Mouse (Mus musculus) midbrain, embryonic 10.5 days (tissue): ENCODE results near the gene Sdc3. TPM values are rescaled to one million over a fixed set of nuclear protein-coding genes. Genes with fewer than 3 reads are reported as not detected.

Experiments
- DNase-seq: peaks from one replicate; pipeline ENCODE4 v3.0.0-alpha.2; 2017; ENCODE audit warnings: low spot score
- H3K27ac ChIP-seq: fragments of 300-500 bp; sonication (generic); replicated peaks from 2 replicates; pipeline ENCODE4 v1.5.1; 2016; ENCODE audit warnings: mild to moderate bottlenecking
- H3K27me3 ChIP-seq: fragments of 300-500 bp; sonication (generic); 2 replicates; pipeline ENCODE4 v1.6.1; 2016; ENCODE audit warnings: low read depth, mild to moderate bottlenecking; ENCODE audit not compliant: poor library complexity, severe bottlenecking
- H3K36me3 ChIP-seq: fragments of 300-500 bp; sonication (generic); 2 replicates; pipeline ENCODE4 v1.6.1; 2016; ENCODE audit warnings: mild to moderate bottlenecking, moderate library complexity
- H3K4me1 ChIP-seq: fragments of 300-500 bp; sonication (generic); 2 replicates; pipeline ENCODE4 v1.6.1; 2016
- H3K4me3 ChIP-seq: fragments of 300-500 bp; sonication (generic); 2 replicates; pipeline ENCODE4 v1.5.1; 2016; ENCODE audit warnings: mild to moderate bottlenecking, moderate library complexity
- H3K9me3 ChIP-seq: fragments of 300-500 bp; sonication (generic); replicated peaks from 2 replicates; pipeline ENCODE4 v1.6.1; 2016; ENCODE audit warnings: mild to moderate bottlenecking
- WGBS: fragments of 180-500 bp; shearing (Covaris S2); methylation state at CpG from one replicate; pipeline ENCODE4 v1.1.7; 2016; 5-methylcytosine and 5-hydroxymethylcytosine counted together
- polyA plus RNA-seq: library from polyadenylated mRNA; unstranded; fragments of >200 nt; fragmentation: Nextera tagmentation; extraction: Ambion mirVana; gene quantifications from 2 replicates; pipeline ENCODE4 v1.2.1, GENCODE M21; 2016

Gene Sdc3
- polyA plus RNA-seq, 1 experiment from 2014 or later, result 21.3 TPM

- Histone ChIP-seq H3K36me3 (no peaks in the 10 kb centered on the region), H3K27ac (peak overlapping the region; percentile 57), H3K9me3 (no peaks in the 10 kb centered on the region), H3K27me3 (no peaks in the 10 kb centered on the region), H3K4me1 (peaks cover 83% of the 10 kb centered on the region), H3K4me3 (no peak overlapping the region)
- no peak for DNase-seq
- WGBS, result 44% methylated on average over 5 of the region's 5 CpGs
Observed at GRCm38 (mm10) chr4:130809784-130810183, 17.4 kb downstream of the Sdc3 start.

DNA sequence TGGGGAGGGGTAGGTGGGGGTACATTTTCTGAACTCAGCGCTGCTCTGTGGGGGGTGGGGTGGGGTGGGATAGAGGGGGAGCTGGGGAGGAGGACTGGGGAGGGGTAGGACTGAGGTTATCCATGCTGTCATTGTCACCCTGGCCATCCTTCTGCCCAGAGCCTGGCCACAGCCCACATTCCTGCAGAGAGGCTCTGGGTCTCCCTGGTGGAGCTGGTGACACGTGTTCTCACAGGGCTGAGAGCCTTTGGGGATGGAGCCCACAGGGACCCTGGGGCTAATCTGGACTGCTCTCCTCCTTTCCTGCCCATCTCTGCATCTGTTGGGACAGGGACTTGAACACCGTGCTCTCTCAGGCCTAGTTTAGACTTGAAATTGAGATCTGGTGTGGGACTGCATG, 18.5 kb downstream of the Sdc3 start:
- Histone ChIP-seq H3K4me1 (peaks cover 77% of the 10 kb centered on the region), H3K4me3 (no peak overlapping the region), H3K27me3 (no peaks in the 10 kb centered on the region), H3K27ac (peak overlapping the region; percentile 72), H3K36me3 (no peaks in the 10 kb centered on the region), H3K9me3 (no peaks in the 10 kb centered on the region)
- DNase-seq, result peak; percentile 41
- 30% methylated on average over 3 of the region's 3 CpGs for WGBS

DNA sequence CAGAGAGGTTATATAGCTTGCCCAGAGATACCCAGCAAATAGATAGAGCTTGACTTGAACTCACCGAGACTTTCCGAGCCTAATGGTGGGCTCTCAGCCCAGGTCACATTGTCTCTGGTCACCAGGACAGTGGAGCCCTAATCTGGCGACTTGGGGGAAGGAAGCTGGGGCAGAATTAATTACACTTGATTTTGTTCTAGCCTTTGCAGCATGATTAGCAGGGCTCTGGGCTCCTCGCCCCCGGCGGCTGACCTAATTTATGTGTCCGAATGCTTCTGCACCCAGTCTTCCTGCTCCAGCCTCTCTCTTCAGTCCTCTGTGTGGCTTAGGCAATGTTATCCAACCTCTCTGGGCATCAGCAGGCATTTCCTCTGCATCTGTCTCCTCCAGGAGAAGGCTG, 19.0 kb downstream of the Sdc3 start:
- Histone ChIP-seq H3K27ac (peak overlapping the region; percentile 72), H3K27me3 (no peaks in the 10 kb centered on the region), H3K4me1 (peaks cover 74% of the 10 kb centered on the region), H3K9me3 (no peaks in the 10 kb centered on the region), H3K4me3 (no peak overlapping the region), H3K36me3 (no peaks in the 10 kb centered on the region)
- WGBS, result 36% methylated on average over 7 of the region's 7 CpGs
- DNase-seq, result no peak

DNA sequence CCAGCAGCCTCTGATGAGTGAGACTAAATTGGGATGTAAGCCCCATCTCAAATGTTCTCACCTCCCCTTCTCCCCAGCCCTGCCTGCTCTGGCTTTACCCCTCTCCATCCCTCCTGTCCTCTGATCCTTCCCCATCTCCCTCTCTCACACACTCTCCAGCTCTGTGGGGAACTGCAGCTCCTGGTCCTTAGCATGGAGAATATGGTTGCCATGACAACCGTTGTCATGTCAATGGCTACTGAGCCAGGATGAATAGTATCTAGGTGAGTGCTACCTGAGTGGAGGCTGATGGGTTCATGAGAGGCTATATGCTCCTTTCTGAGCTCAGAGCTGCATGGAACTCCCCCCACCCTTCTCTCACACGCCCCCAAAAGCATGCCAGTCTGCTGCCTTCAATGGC, 21.6 kb downstream of the Sdc3 start:
- peak overlapping the region; percentile 63; the same call in 1 of the 2 replicates for H3K27ac ChIP-seq
- WGBS, result 53% methylated on average over 2 of the region's 2 CpGs
- DNase-seq, result no peak
- no peaks in the 10 kb centered on the region for H3K9me3 ChIP-seq
- H3K4me1 ChIP-seq, result peaks cover 64% of the 10 kb centered on the region
- 0 out of 2 replicates have a peak overlapping the region, but pooled peaks have one; percentile 3 for H3K4me3 ChIP-seq
- H3K27me3 ChIP-seq, result no peaks in the 10 kb centered on the region
- H3K36me3 ChIP-seq, result peaks cover 6% of the 10 kb centered on the region

- no peak overlapping the region for H3K4me3 ChIP-seq
- H3K9me3 ChIP-seq, result no peaks in the 10 kb centered on the region
- H3K4me1 ChIP-seq, result peaks cover 55% of the 10 kb centered on the region
- 83% methylated on average over 8 of the region's 8 CpGs for WGBS
- H3K36me3 ChIP-seq, result peaks cover 11% of the 10 kb centered on the region
- H3K27ac ChIP-seq, result 0 out of 2 replicates have a peak overlapping the region, but pooled peaks have one; percentile 17
- no peaks in the 10 kb centered on the region for H3K27me3 ChIP-seq
- no peak for DNase-seq
Observed at GRCm38 (mm10) chr4:130814742-130815330, 22.5 kb downstream of the Sdc3 start.

- no peaks in the 10 kb centered on the region for H3K27me3 ChIP-seq
- H3K9me3 ChIP-seq, result no peaks in the 10 kb centered on the region
- WGBS, result 88% methylated on average over 8 of the region's 8 CpGs
- H3K36me3 ChIP-seq, result peaks cover 16% of the 10 kb centered on the region
- no peak overlapping the region; the same call in 1 of the 2 replicates for H3K27ac ChIP-seq
- H3K4me1 ChIP-seq, result peaks cover 47% of the 10 kb centered on the region
- DNase-seq, result no peak
- no peak overlapping the region for H3K4me3 ChIP-seq
Observed at GRCm38 (mm10) chr4:130815860-130816259, 23.5 kb downstream of the Sdc3 start.

- Histone ChIP-seq H3K27ac (no peak overlapping the region), H3K27me3 (no peaks in the 10 kb centered on the region), H3K4me3 (no peak overlapping the region), H3K9me3 (no peaks in the 10 kb centered on the region), H3K4me1 (peaks cover 8% of the 10 kb centered on the region), H3K36me3 (peaks cover 40% of the 10 kb centered on the region)
- WGBS, result 90% methylated on average over 3 of the region's 3 CpGs
- no peak for DNase-seq
Observed at GRCm38 (mm10) chr4:130819806-130820205, 27.5 kb downstream of the Sdc3 start.

DNA sequence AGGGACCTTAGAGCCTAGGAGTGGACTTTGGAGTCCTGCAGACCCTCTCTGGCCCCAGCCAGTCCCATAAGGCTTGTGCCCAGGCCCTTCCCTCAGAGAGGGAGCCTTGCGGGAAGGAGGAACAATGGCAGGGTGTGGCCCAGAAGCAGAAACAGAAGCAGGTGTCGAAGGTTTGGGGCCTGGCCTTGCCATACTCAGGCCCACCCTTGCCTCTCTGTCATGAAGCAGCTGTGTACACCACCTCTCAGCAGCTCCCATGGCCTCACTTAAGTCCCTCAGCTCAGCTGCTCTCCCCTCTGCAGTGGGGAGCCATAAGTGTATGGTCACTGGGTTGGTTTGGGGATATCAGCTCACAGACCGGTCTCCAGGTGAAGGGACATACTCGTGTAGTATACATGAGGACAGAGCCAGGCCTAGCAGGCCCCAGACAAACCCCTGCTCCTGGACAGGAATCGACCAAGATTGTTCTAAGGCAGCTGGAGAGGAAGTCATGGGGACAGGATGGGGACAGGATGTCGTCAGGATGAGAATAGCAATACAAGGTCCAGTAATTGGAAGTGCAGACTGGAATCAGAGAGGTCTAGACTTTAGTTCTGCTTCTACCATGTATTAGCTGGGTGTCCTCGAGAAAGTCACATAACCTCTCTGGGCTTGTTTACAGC, 28.4 kb downstream of the Sdc3 start:
- DNase-seq, result no peak

DNA sequence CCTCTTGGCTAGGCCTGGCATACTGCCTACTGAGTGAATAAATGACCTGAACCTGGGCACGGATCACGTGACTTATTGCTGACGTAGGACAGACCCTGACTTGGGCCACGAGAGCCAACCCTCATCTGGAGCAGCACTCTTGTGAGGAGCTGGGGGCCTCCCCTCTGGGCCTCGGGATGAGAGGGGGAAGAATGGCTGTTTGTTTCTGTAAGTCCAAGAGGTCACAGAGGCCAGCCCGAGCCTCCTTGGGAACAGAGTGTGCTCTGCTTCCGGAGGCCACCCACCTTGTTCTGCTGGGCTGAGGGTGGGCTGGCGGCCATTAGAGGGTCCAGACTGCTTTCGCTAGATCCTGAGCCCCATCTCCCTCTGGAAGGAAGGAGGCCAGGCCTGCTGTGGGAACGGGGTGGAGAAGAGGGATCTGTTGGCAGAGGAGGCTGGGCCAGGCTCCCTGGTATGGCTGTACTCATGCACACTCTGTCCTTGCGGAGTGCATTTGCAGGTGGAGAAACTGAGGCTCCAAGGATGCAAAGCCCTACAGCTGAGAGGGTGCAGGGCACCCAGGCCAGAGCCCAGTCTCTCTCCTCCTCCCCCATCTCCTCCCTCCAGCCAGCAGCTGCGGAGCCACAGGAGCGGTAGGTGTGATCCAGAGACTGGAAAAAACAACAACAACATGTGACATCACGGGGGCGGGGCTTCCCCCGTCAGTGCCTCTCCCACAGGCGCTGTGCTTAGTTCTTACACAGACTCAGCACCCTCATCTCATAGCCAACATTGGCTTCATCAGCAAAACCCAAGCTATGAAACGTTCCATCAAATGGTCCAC, 36.7 kb downstream of the Sdc3 start:
- Histone ChIP-seq H3K9me3 (no peaks in the 10 kb centered on the region), H3K4me3 (peak overlapping the region; percentile 37), H3K36me3 (peaks cover 2% of the 10 kb centered on the region; the same call in 1 of the 2 replicates), H3K27ac (peak overlapping the region; percentile 80), H3K27me3 (peaks cover 3% of the 10 kb centered on the region; the same call in 1 of the 2 replicates), H3K4me1 (peaks cover 29% of the 10 kb centered on the region)
- WGBS, result 10% methylated on average over 18 of the region's 18 CpGs
- peak; percentile 75 for DNase-seq

More for the DNA sequence above, 28.4 kb downstream of the Sdc3 start:
- WGBS, result 91% methylated on average over 7 of the region's 7 CpGs
- 0 out of 2 replicates have a peak, but pooled peaks cover 3% of the 10 kb centered on the region for H3K4me1 ChIP-seq
- no peak overlapping the region for H3K4me3 ChIP-seq
- H3K36me3 ChIP-seq, result peaks cover 40% of the 10 kb centered on the region
- H3K9me3 ChIP-seq, result no peaks in the 10 kb centered on the region
- peak overlapping the region; percentile 57 for H3K27ac ChIP-seq
- no peaks in the 10 kb centered on the region for H3K27me3 ChIP-seq

DNA sequence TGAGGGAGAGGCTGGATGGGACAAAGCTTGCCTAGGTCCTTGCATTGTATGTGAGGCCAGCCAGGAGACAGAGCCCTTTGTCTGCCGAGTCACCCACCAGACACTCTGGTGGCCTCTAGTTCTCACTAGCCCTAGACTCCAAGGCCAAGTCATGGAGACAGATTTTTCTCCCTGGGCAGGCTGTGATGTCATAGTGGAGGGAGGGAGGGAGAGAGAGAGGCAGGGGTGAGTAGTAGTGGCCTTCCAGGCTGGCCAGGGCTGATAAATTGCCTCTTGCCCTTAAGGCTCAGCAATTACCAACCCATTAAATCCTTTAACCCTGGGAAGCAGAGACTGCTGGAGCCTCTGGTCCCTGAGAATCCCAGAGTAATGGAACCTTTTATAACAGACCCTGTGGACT, 41.8 kb downstream of the Sdc3 start:
- Histone ChIP-seq H3K4me3 (no peak overlapping the region), H3K36me3 (no peaks in the 10 kb centered on the region), H3K4me1 (peaks cover 47% of the 10 kb centered on the region), H3K9me3 (no peaks in the 10 kb centered on the region), H3K27ac (peak overlapping the region; percentile 61), H3K27me3 (peaks cover 26% of the 10 kb centered on the region)
- 35% methylated on average over 1 of the region's 1 CpGs for WGBS
- no peak for DNase-seq

GRCm38 (mm10) chr4:130835550-130835949, 43.2 kb downstream of the Sdc3 start:
- Histone ChIP-seq H3K4me3 (no peak overlapping the region), H3K4me1 (peaks cover 52% of the 10 kb centered on the region), H3K27me3 (peaks cover 36% of the 10 kb centered on the region), H3K27ac (no peak overlapping the region), H3K9me3 (no peaks in the 10 kb centered on the region), H3K36me3 (no peaks in the 10 kb centered on the region)
- 88% methylated on average over 4 of the region's 4 CpGs for WGBS
- no peak for DNase-seq

DNA sequence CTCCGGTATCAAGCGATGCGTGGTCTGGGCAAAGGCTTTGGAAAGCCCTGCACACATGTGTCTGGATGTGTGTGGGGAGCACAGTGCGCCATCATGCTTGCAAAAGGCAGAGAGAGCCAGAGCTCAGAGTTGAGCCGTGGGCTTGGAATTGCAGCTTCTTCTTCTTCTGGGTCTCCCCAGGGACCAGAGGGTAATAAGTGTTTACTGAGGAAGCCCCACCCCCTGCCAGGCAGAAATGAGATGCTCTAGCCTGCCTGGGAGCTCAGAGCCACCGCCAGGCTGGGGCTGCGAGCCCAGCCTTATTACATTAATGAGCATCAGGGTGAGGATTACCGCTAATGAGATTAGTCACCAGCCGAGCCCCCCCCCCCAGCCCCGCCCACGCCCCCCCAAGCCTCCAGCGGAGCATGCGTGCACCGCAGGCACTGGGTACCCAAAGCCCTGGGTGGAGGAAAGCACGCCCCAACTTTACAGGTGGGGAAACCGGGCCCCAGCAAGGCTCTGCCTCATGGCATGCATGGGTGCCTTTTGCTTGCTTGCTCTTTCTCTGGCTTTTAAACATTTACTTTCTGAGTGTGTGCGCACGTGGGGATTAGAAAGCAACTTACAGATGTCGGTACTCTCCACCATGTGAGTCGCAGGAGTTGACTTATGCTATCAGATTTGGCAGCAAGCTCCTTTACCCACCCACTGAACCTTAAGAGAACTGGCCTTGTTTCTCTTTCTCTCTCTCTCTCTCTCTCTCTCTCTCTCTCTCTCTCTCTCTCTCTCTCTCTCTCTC, 44.1 kb downstream of the Sdc3 start:
- 8% methylated on average over 20 of the region's 20 CpGs for WGBS
- Histone ChIP-seq H3K27ac (0 out of 2 replicates have a peak overlapping the region, but pooled peaks have one; percentile 28), H3K4me1 (peaks cover 60% of the 10 kb centered on the region), H3K4me3 (peak overlapping the region; percentile 19), H3K36me3 (no peaks in the 10 kb centered on the region), H3K27me3 (peaks cover 36% of the 10 kb centered on the region), H3K9me3 (no peaks in the 10 kb centered on the region)
- DNase-seq, result peak; percentile 36
